Mouse (Mus musculus): Measurements from ENCODE around the gene Itgb5. TPM values are rescaled to one million over a fixed set of nuclear protein-coding genes. Genes with fewer than 3 reads are reported as not detected.
A peak's percentile ranks its signal among the peaks of the same experiment; 100 is the strongest.

The Itgb5 gene
- polyA plus RNA-seq, 1 experiment from 2014 or later: 49.8 TPM

DNA sequence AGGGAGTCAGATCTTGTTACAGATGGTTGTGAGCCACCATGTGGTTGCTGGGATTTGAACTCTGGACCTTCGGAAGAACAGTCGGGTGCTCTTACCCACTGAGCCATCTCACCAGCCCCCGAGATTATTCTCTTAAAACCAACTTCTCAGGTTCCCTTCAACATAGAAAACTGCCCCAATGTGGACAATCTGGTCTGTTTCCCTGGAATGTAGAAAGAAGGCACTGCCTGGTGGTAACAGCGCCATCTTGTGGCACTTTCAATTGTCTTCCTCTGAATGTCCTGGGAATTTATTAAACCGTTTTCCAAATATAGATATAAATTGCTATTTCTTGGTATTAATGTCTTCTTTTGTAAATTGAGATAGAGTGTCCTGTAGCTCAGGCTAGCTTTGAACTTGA lies 31.6 kb upstream of the Itgb5 start:
- Histone ChIP-seq H3K36me3 (no peaks in the 10 kb centered on the region), H3K9me3 (no peaks in the 10 kb centered on the region), H3K4me3 (no peak overlapping the region), H3K4me2 (no peak overlapping the region), H3K27ac (no peak overlapping the region), H3K4me1 (no peaks in the 10 kb centered on the region), H3K9ac (no peak overlapping the region), H3K27me3 (no peaks in the 10 kb centered on the region)
- 47% methylated on average over 5 of the region's 5 CpGs for WGBS
- no peak for ATAC-seq (ENCODE audit: borderline replicate concordance, extremely low read depth, low FRiP score, low TSS enrichment)

DNA sequence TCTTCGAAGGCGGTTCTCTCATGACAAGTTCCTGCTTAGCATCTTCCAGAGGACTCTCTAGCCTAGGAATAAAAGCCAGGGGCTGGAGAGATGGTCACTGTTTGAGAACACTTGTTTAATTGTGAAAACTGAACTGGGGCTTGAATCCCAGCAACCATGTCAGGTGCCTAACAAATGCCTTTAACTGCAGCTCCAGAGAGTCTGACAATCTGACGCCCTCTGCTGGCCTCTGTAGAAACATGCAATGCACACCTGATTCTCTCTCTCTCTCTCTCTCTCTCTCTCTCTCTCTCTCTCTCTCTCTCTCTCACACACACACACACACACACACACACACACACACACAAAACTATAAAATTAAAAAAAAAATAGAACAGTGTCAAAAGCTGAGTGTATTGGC lies 19.5 kb upstream of the Itgb5 start:
- H3K27ac ChIP-seq: no peak overlapping the region
- no peak overlapping the region for H3K4me3 ChIP-seq
- WGBS: 67% methylated on average over 3 of the region's 3 CpGs
- no peaks in the 10 kb centered on the region for H3K4me1 ChIP-seq
- no peak for ATAC-seq (ENCODE audit: borderline replicate concordance, extremely low read depth, low FRiP score, low TSS enrichment)
- no peaks in the 10 kb centered on the region for H3K36me3 ChIP-seq
- no peak overlapping the region for H3K9ac ChIP-seq
- no peak overlapping the region for H3K4me2 ChIP-seq
- H3K9me3 ChIP-seq: no peaks in the 10 kb centered on the region
- H3K27me3 ChIP-seq: no peaks in the 10 kb centered on the region

GRCm38 (mm10) chr16:33818413-33819165 lies 10.9 kb upstream of the Itgb5 start:
- Histone ChIP-seq H3K9ac (no peak overlapping the region), H3K4me2 (no peak overlapping the region), H3K27ac (no peak overlapping the region), H3K36me3 (no peaks in the 10 kb centered on the region), H3K4me3 (no peak overlapping the region), H3K4me1 (no peaks in the 10 kb centered on the region), H3K9me3 (no peaks in the 10 kb centered on the region), H3K27me3 (peaks cover 17% of the 10 kb centered on the region)
- ATAC-seq (ENCODE audit: borderline replicate concordance, extremely low read depth, low FRiP score, low TSS enrichment): no peak
- WGBS: 79% methylated on average over 7 of the region's 7 CpGs

DNA sequence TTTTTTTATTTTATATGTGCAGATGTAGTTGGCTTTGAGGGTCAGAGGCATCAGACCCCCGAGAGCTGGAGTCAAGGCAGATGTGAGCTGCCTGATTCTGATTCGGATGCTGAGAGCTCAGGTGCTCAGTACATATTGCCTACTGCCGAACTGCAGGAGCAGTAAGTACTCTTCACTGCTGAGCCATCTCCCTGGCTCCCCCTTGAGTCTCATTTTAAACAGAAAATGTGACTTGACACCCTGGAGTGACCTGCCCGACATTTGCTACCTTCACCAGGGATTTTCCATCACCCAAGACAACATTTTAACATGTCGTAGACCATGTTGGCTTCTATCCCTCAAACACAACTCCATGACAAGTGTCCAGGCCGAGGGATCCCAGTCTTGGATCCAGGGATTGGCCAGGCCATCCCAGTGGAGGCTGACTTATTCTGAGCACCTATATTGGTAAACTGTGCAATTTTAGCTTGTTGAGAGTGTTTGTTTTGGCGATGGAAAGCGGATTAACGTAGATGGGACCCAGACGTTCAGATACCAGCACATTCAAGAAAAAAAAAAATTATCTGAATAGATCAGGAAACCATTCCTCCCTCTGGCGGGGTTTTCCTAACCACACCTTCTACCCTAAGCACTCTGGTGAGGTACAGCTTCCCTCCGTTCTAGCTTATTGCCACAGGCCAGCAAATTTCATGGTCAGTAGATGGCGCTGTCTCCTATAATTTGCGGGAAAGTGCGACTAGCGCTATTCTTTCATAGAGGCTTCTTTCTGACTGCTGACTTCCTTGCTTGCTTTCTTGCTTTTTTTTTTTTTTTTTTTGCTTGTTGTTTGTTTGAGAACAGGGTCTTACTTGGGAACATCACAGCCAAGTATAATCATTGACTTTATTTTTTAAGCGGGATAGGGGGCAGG lies 8.9 kb upstream of the Itgb5 start:
- ATAC-seq (ENCODE audit: borderline replicate concordance, extremely low read depth, low FRiP score, low TSS enrichment): no peak
- no peak overlapping the region for H3K4me3 ChIP-seq
- no peaks in the 10 kb centered on the region for H3K36me3 ChIP-seq
- no peak overlapping the region for H3K4me2 ChIP-seq
- no peak overlapping the region for H3K9ac ChIP-seq
- H3K9me3 ChIP-seq: no peaks in the 10 kb centered on the region
- H3K4me1 ChIP-seq: no peaks in the 10 kb centered on the region
- H3K27me3 ChIP-seq: peaks cover 17% of the 10 kb centered on the region
- H3K27ac ChIP-seq: no peak overlapping the region
- WGBS: 15% methylated on average over 17 of the region's 17 CpGs

DNA sequence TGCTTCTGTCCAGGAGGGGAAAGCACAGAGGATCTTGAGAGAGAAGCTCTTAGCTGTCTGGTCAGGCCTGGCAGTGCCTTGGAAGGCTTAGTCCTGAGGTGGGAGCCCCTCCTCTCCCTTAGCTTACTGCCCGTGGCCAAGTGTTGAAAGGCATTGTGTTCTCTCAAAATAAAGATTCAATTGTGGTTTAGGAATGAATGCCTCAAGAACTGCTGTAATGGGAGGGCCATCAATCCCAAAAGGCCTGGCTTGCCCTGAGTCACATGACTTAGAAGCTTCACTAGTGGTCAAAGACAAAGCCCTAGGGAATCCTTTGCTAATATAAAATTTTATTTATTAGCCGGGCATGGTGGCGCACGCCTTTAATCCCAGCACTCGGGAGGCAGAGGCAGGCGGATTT lies 4.9 kb upstream of the Itgb5 start:
- Histone ChIP-seq H3K4me3 (no peak overlapping the region), H3K4me1 (peaks cover 4% of the 10 kb centered on the region), H3K9me3 (no peaks in the 10 kb centered on the region), H3K9ac (no peak overlapping the region), H3K27ac (no peak overlapping the region), H3K27me3 (peaks cover 16% of the 10 kb centered on the region), H3K4me2 (no peak overlapping the region), H3K36me3 (no peaks in the 10 kb centered on the region)
- 83% methylated on average over 6 of the region's 6 CpGs for WGBS
- ATAC-seq (ENCODE audit: borderline replicate concordance, extremely low read depth, low FRiP score, low TSS enrichment): no peak

- WGBS: 87% methylated on average over 7 of the region's 7 CpGs
Observed at GRCm38 (mm10) chr16:33828496-33828895, 969 bp upstream of the Itgb5 start.

DNA sequence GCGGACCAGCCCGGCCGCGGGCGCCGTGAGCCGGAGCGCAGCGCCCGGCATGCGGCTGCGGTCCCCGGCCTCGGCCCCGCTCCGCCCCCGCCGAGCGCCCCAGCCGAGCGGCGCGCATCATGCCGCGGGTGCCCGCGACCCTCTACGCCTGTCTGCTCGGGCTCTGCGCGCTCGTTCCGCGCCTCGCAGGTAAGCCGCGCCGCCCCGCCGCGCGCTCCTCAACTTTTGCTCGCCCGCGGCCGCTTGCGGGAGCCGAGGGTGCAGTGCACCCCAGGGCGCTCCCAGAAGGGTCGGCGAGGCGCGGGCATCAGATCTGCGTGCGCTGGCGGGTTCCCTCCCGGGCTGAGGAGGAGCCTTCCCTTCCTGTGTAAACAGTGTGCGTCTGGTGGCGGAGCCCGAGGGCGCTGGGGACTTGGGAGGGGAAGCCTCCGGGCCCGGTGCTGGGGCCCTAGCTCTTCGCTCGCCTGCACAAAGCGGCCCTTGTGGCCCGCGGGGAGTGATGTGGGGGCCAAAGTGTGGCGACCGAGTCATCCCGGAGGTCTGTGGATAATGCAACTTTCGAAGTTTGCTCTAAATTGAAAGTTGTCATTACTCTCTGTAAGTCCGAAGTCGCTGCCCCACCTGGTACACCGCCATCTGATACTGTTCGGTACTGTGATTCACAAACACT lies 512 bp downstream of the Itgb5 start:
- Histone ChIP-seq H3K27ac (peak overlapping the region; percentile 87), H3K4me2 (peak overlapping the region; percentile 93), H3K9me3 (no peaks in the 10 kb centered on the region), H3K4me3 (peak overlapping the region; percentile 94), H3K4me1 (peaks cover 34% of the 10 kb centered on the region), H3K27me3 (peaks cover 9% of the 10 kb centered on the region), H3K9ac (peak overlapping the region; percentile 78), H3K36me3 (no peaks in the 10 kb centered on the region)
- peak; percentile 56 for ATAC-seq (ENCODE audit: borderline replicate concordance, extremely low read depth, low FRiP score, low TSS enrichment)
- under 1% methylated on average over 63 of the region's 76 CpGs for WGBS

More at GRCm38 (mm10) chr16:33828496-33828895, 969 bp upstream of the Itgb5 start:
- Histone ChIP-seq H3K9me3 (no peaks in the 10 kb centered on the region), H3K9ac (no peak overlapping the region), H3K4me1 (peaks cover 24% of the 10 kb centered on the region), H3K4me3 (no peak overlapping the region), H3K4me2 (no peak overlapping the region), H3K27me3 (peaks cover 9% of the 10 kb centered on the region), H3K27ac (no peak overlapping the region), H3K36me3 (no peaks in the 10 kb centered on the region)
- no peak for ATAC-seq (ENCODE audit: borderline replicate concordance, extremely low read depth, low FRiP score, low TSS enrichment)

DNA sequence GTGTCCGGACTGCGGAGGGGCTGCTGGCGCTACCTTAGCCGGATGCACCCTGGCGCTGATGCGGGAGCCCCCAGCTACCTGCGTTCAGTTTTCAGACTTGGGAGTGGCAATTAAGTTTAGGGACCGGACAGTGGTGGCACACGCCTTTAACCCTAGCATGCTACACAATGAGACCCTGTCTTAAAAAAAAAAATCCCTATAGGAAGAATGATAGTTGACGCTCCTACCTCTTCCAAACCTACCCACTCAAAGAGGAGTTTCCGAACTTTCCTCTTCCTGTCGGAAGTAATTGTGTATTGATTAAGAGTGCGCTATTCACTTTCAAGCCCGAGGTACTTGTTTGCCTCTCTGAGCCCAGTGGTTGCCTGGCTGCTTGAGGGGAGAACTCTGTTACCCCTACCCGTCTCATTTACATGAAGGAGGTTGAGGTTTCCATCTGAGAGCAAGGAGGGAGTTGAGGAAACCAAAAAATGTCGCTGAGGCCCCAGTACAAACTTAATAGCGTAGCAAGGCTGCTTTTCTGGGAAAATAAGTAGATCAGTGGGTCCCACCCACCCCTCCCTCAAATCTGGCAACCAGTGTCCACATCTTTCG lies 1.1 kb downstream of the Itgb5 start:
- Histone ChIP-seq H3K4me3 (peak overlapping the region; percentile 94), H3K9me3 (no peaks in the 10 kb centered on the region), H3K27me3 (peaks cover 9% of the 10 kb centered on the region), H3K36me3 (no peaks in the 10 kb centered on the region), H3K9ac (peak overlapping the region; percentile 78), H3K27ac (0 out of 2 replicates have a peak overlapping the region, but pooled peaks have one; percentile 87), H3K4me2 (peak overlapping the region; percentile 93), H3K4me1 (peaks cover 34% of the 10 kb centered on the region)
- WGBS: 4% methylated on average over 18 of the region's 18 CpGs
- no peak for ATAC-seq (ENCODE audit: borderline replicate concordance, extremely low read depth, low FRiP score, low TSS enrichment)

- Histone ChIP-seq H3K9ac (no peak overlapping the region), H3K4me1 (peaks cover 39% of the 10 kb centered on the region), H3K9me3 (no peaks in the 10 kb centered on the region), H3K4me3 (no peak overlapping the region), H3K27me3 (peaks cover 9% of the 10 kb centered on the region), H3K36me3 (no peaks in the 10 kb centered on the region), H3K27ac (0 out of 2 replicates have a peak overlapping the region, but pooled peaks have one; percentile 74), H3K4me2 (peak overlapping the region; percentile 63; the same call in 1 of the 2 replicates)
- ATAC-seq (ENCODE audit: borderline replicate concordance, extremely low read depth, low FRiP score, low TSS enrichment): no peak
- 66% methylated on average over 6 of the region's 6 CpGs for WGBS
Observed at GRCm38 (mm10) chr16:33832057-33832456, 2.6 kb downstream of the Itgb5 start.

DNA sequence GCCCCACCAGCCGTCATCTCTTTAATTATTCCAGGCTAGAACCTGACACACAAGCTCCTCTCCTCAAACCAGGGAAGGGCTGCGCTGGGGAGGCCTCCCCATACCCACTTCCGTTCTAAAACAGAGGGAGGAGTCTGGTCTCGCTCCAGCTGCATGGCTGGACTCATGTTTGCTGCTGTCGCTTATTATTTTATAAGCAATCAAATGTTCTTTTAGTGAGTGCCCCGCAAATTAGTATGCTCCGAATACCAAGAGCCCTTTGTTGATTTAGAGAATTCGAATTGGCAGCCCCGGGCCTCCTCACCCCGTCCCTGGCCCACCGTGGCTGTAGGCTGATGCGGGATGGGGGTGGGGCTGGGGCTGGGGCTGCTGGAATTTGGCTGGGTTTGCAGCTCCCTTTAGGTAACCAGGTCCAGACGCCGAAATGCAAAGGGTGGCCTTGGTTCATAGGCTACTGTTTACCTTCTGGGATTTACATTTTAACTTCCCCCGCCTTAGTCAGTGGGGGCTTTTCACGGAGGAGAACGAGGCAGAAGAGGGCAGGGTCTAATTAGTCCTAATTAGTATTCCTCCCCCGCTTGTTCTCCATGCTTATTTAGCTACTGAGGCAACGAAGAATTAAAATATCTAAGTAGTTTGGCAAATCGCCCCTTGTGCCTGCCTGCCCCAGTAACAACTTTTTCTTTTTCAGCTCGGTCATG lies 3.4 kb downstream of the Itgb5 start:
- Histone ChIP-seq H3K4me2 (peak overlapping the region; percentile 63), H3K9ac (peak overlapping the region; percentile 23; the same call in 1 of the 2 replicates), H3K9me3 (no peaks in the 10 kb centered on the region), H3K4me1 (peaks cover 39% of the 10 kb centered on the region), H3K27me3 (peaks cover 4% of the 10 kb centered on the region), H3K27ac (peak overlapping the region; percentile 74), H3K4me3 (peak overlapping the region; percentile 32), H3K36me3 (no peaks in the 10 kb centered on the region)
- peak; percentile 25; the same call in 1 of the 2 replicates for ATAC-seq (ENCODE audit: borderline replicate concordance, extremely low read depth, low FRiP score, low TSS enrichment)
- WGBS: 5% methylated on average over 21 of the region's 21 CpGs

DNA sequence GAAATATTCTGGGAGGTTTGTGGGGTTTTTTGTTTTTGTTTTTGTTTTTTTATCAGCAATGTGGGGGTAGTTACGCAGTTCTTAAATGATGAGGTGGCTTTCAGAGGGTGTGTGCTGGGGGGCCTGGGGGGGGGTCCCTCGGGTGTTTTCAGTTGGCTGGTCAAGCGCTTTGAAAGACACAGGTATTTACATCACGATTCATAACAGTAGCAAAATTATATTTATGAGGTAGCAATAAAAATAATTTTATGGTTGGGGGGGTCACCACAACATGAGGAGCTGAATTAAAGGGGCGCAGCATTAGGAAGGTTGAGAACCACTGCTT lies 3.9 kb downstream of the Itgb5 start:
- Histone ChIP-seq H3K4me1 (peaks cover 39% of the 10 kb centered on the region), H3K27me3 (peaks cover 3% of the 10 kb centered on the region), H3K4me2 (peak overlapping the region; percentile 63), H3K4me3 (peak overlapping the region; percentile 32), H3K27ac (peak overlapping the region; percentile 74; the same call in 1 of the 2 replicates), H3K9me3 (no peaks in the 10 kb centered on the region), H3K36me3 (no peaks in the 10 kb centered on the region), H3K9ac (peak overlapping the region; percentile 23; the same call in 1 of the 2 replicates)
- no peak for ATAC-seq (ENCODE audit: borderline replicate concordance, extremely low read depth, low FRiP score, low TSS enrichment)
- WGBS: 7% methylated on average over 5 of the region's 5 CpGs

Data from lung, embryonic 15.5 days (tissue).